Mouse (Mus musculus): Measurements from ENCODE around the gene Tspan12.
"Not testable (repeated sequence)": the region's sequence is repeated elsewhere in the genome, so short reads cannot be mapped to it uniquely, and the experiment has no call there.

The Tspan12 gene

DNA sequence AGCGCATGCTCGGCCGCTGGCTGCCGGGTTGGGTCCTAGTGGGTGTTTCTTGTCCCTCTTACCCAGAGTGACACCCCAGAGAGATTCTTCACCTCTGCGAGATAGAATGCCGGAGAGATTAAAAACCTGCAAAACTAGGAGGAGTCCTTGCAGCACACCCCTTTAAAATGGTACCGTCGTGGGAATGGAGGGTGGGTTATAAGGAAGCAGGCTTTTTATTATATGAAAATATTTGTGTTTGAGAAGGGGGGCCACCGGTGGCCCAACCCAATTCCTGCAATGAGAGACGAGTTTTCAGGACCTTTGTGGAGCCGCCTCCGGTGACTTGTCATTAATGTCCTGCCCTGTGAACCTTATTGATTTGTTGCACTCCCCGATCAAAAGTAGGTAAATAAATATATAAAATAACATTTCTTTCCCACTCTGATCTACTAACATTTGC lies at the start of gene Tspan12:
Gene Tspan12 (minus strand): TSS at position 172 of the 442 bp plus-strand sequence.
- no peak for DNase-seq (ENCODE audit: low read depth, low spot score)

DNA sequence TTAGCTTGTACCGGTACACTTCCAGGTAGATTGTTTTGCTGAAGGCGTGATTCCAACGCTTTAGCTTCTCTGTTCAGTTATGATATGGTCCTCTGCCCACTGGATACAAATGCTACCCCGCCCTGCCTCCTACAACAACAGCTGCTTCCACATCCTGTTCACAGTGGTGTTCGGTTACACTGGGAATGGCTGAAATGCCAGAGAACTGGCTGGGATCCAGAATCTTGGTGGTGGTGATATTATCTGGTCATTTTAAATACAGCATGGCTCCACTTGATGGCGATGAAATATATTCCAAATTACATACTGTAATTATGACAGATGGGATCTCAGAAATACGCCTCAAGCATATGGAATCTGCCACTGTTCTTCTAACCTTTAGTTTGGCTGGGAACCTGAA lies 42.1 kb upstream of the Tspan12 start:
- no peak for DNase-seq (ENCODE audit: low read depth, low spot score)

DNA sequence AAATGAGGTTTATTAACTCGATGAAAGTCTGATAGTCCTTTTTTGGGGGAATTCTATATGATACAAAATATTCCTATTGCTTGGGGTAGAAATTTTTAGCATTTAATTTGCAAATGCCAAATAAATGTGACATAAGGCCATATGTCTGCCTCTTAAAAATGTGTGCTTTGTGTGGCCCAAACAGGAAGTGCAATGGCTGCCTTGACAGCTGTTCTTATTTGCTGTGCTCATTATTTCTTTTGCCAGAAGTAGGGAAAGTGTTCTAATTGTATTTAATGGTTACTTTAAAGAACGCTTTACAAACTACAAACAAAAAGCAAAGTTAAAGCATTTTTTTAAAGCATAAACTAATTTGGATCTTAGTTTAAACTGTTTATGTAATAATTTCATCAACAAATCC lies 36.8 kb upstream of the Tspan12 start:
- no peak for DNase-seq (ENCODE audit: low read depth, low spot score)

DNA sequence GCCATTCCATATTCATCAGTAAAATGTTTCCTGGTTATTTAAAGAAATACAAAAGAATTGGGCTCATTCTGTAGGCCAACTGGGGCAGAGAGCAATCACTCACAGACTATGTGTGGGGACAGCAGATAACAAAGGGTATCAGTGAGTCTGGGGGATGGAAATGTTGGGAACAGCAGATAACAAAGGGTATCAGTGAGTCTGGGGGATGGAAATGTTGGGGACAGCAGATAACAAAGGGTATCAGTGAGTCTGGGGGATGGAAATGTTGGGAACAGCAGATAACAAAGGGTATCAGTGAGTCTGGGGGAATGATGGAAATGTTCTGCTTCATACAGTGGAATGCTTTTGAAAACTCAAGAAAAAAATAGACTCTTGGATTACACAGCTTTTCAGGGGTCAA lies 35.7 kb upstream of the Tspan12 start:
- DNase-seq (ENCODE audit: low read depth, low spot score), result not testable (repeated sequence)

DNA sequence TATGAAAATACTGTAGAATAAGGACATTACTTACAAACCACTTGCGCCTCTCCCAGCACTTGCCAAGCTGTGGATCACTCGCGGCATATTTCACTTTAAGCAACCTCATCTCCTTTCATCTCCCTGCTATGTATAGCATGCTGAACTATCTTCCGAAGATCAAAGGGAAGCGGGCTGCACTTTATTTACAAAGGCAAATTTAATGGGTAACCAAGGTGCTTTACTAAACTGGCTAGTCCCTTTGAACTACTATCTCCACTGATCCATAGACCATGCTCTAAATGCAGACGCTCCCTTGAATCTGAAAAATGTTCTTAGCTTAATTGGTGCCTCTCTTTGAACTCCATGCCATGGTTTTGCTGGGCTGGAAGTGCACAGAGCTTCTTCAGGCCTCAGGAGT lies 27.2 kb upstream of the Tspan12 start:
- no peak for DNase-seq (ENCODE audit: low read depth, low spot score)

DNA sequence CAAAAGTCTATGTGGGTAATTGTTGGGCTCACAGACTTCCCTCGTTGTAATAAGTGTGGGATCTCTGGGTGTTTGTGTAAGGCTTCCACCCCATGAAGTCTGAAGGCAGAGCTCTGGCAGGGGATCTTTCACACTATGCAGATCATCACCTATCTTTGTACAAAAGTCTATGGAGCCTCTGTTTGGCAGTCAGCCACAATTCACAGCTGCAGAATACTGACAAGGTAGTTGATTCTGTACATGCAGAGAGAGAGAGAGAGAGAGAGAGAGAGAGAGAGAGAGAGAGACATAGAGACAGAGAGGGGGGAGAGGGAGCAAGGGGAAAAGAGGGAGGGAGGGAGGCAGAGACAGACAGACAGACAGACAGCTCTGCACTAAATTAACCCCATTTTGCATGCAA lies 15.0 kb upstream of the Tspan12 start:
- DNase-seq (ENCODE audit: low read depth, low spot score), result no peak

DNA sequence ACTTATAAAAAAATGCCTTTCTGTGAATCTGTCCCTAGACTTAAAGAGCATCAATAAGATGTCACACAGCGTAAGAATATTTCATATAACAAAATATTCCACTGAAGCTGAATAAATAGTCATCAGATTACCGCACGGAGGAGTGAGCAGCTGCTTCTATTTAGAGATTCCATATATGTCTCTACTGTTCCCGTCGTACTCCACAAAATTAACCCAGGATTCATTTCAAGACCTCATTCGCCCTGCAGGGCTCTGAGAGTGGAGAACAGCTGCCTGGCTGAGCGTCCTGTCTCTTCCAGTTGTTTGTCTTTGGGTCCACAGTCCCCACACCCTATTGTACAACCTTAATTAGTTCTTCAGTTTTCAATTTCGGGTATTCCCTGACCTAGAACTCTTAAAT lies 11.9 kb upstream of the Tspan12 start:
- DNase-seq (ENCODE audit: low read depth, low spot score), result no peak

DNA sequence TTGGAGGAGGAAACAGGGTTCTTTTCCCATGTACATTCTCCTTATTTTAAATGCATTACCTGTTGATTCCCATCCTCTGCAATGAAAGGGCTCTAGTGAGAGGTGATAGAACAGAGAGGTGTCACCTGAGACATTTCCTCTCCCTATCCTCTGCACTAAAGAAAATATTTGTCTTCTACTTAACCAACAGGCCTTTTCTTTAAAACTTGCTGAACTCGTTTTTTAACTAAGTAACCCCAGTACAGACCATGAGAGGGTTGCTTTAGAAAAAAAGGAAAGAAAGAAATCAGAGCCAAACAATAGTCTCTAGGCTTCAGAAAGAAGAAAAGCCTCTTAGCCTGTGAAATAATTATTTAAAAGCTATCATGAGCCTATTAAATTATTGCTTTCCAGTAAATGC lies 11.2 kb upstream of the Tspan12 start:
- DNase-seq (ENCODE audit: low read depth, low spot score), result no peak

DNA sequence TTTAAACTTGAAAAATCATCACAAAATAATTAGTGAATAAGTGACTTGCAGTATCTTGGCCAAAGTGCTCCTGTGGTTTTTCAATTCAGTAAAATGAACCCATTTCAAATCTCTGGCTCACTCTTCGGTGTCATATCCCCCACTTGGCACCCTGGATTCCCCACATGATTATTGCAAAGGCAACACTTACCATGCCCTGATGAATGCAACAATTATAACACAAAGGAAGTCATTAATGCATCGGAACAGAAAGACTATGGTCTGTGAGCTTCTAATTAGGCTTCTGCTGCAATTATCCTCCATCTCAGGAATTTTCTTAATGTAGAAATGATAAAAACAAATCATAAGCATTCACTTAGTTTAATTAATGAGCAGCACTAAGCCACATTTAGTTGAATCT lies 9.0 kb upstream of the Tspan12 start:
- no peak for DNase-seq (ENCODE audit: low read depth, low spot score)

DNA sequence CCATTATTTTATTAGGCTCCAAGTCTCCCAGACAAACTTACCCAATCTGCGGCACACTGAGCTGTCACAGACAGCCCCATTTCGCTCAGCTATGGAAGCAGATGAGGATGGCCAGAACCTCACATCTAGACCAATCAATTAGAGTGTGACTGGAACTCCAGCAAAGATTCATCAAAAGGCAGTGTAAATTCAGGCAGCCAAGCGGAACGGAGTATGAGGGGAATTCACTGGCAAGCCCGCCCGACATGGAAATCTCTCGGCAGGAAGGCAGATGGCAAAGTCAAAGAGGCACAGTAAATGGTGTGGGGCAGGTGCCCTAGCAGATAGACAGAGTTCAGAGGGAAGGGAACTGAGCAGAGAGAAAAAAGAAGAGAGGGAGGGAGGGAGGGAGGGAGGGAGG lies 5.5 kb upstream of the Tspan12 start:
- no peak for DNase-seq (ENCODE audit: low read depth, low spot score)

DNA sequence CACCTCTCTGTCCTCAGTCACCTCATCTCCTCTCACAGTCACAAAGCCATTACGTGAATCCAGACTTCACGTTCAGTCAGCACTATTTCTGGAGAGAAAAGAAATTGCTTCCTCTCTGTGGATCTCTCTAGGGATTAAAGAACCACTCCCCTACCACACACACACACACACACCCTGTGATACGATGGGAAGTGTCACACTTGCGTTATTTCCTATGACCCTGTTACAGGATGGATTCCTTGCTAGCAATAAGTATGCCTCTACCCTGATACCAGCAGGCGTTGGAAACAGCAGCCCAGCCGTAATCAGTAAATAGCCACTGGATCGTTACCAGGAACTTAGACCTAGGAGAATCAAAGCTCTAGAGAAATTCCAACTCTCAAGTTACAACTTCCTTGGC lies 3.6 kb upstream of the Tspan12 start:
- DNase-seq (ENCODE audit: low read depth, low spot score), result no peak

DNA sequence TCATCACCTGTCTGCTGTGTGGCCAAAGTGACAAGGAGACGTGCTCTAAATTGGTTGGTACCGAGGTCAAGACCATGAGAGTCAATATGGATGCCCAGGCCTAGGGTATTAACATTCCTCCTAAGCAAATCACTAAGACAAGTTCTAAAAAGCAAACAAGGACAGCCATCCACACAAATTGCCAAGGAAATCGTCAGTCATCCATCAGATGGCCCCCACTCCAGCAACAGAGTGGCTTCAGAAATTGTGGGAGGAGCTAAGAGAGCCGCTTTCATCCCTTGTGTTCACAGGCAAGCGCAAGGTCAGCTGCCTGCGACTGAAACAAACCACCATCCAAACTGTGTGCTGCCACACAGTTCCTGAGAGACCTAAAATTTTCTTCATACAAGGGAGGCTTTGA lies 1.0 kb upstream of the Tspan12 start:
- no peak for DNase-seq (ENCODE audit: low read depth, low spot score)

DNA sequence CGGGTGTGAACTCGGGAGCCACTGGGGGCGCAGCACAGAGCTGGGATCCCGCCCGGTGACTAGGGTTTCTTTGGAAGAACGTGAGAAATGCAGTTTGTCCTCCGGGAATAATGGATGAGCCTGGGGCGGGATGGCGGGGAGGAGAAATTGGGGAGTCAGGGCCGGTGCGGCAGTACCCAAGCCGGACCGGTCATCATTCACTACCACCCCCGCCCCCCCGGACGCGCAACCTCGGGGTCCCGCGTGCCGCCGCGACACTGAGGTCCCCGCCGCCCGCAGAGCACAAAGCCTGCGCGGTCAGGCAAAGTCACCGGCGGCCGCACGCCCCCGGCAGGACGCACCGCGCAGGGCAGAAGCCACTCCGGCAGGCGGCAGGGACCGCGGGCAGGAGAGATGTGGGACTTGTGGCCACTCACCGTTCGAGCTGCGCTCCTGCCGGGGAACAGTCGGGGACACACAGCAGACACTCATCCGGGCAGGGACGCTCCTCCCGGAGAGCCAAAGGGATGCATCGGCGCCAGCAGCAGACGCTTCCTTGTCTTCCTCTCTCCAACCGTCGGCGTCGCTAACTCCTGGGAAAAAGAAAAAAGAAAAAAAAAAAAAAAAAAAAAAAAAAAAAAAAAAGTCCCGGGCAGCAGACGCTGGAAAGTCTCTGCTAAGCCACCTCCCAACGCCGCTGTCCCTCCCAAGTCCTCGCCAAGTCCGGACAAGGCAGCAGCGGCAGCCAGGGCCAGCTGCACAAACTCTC lies 545 bp downstream of the Tspan12 start:
- DNase-seq (ENCODE audit: low read depth, low spot score), result no peak

DNA sequence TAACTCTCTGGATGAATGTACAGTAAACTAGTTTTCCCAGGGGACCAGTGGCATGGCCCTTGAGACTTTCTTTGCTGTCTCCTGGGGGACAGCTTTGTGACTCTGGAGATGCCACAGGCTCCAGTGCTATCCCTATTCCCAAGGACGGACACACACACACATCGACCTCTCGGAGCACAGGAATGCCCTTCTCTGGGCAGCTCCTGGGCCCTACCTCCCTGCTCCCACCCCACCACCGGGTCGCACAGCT lies 1.0 kb downstream of the Tspan12 start:
- no peak for DNase-seq (ENCODE audit: low read depth, low spot score)

DNA sequence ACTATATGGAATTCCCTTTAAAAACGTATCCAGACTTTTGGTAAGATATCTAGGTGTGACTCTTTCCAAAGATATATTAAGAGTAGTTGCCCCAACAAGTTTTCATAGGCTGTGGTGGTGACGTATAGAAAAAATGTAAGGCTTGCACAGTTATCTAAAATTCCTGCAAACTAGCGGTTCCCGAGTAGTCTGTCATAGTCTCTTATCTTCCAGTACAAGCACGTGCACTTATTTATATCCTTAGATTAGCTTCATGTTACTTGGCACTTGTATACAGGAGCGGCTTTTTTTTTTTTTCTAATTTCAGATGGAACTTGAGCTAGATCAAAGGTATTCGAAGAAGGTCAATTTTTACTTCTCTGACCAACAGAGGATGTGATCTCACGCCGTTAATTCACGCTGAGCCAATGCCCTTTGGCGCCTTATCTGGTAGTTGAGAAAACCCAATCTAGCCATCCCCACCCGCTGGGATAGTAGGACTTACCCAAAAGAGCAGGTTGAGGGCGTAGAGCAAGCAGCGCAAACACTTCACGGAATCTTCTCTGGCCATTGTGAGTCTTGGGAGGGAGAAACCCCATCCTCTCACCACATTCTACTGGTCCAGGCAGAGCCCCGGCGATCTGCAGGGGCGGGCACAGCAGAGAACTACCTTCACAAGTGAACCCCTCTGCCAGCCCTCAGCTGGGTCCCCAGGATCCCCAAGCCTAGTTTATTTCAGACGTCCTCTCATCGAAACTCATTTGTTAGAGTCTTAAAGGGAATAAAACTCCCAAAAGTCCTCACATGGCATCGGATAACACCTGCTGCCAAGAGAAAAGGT lies 1.6 kb downstream of the Tspan12 start:
- DNase-seq (ENCODE audit: low read depth, low spot score), result no peak

DNA sequence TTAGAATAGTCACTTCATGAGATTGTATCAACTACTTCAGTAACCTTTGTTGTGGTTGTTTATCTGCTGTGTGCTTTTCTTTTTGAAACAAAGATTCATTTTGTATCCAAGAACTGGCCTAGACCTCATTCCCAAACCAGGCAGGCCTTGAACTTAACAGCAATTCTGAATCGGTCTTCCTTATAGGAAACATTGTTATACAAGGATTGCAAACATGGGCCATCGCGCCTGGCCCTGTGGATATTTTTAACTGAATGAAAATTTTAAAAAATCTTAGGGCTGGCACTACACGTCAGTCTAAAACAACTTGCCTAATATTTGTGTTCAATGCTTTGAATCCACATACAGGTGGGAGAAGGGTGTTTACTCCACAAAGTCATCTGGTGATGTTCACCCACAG lies 3.5 kb downstream of the Tspan12 start:
- no peak for DNase-seq (ENCODE audit: low read depth, low spot score)

DNA sequence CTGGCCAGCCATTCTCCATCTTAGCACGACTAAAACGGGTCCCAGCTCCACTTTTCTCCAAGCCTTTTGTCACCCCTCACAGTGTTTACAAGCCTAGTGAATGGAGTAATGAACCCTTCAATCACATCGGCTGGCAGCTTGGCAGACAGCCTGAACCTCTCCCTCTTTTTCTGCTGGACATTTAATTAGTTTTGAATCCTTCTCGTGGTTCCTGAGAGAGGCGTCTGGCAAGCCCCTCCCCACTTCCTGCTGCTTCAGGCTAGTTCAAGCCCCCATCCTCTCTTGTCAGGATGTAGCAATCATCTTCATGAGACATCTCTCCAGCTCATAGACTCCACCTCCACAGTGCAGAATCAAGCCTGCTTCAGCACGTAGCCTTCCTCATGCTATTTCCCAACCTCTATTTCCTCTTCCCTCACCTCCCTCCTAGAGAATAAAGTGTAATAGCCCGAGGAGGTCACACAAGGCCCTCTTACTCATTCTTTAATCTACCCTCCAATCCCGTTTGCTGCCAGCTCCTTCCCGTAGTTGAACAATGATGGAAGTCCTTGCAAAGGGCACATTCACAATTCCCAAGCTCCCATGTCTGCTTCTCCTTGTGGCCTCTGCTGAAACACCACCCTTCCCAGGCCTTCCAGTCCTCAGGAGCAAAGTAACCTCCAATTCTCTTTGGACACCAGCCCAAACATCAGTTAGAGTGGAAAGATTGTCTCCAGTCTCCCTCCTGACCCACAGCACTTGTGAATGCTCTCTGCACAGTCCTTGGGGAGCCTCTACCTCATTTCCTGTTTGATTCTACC lies 12.1 kb downstream of the Tspan12 start:
- no peak for DNase-seq (ENCODE audit: low read depth, low spot score)

DNA sequence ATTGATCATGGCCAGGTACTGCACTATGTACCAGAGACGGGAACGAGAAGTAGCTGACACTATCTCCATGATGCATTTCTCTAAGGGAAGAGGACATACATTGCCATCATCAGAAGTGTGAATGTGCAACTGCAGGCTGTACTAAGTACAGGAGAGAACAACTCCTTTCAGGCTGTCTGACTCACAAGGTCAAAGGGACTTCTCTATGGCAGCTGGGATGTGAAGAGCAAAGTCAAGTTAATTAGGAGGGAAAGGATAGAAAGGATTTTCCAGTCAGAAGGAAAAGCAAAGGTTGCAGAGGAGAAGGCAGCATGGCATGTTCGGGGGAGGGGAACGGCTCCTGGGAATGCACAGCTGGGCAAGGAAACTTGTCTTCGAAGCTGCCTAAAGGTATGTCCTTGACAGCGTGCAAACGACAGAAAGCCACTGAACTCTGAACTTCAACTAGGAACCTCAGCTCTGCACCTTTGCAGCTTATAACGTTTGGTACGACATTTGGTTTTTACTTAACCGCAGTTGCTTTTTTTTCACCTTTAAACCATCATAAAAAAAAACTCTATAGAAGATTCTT lies 13.0 kb downstream of the Tspan12 start:
- DNase-seq (ENCODE audit: low read depth, low spot score), result no peak

DNA sequence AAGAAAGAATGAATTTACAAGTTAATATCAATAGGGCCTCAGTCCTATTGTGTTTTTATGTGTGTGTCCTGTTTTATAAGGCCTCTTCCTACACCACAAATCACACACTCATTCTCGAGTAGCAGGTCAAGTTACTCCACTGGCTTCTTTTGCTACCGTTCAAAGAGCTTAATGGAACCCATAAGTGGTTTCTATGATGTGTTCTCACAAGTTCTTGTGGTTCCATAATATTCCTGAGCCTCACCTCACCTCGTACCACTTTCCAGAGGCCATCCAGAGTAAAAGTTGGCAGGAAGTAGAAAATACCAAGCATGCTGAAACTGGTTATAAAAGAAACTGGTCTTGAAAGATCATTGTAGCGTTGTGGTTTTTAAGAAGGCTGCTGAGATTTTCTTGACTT lies 18.8 kb downstream of the Tspan12 start:
- DNase-seq (ENCODE audit: low read depth, low spot score), result no peak

DNA sequence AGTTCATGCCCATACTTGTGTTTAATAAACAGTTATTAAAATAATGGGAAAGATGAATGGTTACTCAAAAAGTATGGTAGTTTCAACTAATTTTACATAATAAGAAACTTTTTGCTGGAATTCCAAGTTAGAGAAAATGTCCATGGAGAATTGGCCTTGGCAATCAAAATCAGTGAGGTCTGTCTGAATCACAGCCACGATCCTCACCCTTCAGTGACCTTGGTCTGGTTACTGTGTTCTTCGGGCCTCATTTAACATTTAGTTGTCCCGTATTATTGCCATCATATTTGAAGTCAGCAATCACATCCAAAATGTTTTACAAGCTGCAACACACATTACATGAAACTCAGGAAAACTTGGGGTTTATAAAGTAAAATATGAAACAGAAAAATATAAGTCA lies 20.4 kb downstream of the Tspan12 start:
- no peak for DNase-seq (ENCODE audit: low read depth, low spot score)

DNA sequence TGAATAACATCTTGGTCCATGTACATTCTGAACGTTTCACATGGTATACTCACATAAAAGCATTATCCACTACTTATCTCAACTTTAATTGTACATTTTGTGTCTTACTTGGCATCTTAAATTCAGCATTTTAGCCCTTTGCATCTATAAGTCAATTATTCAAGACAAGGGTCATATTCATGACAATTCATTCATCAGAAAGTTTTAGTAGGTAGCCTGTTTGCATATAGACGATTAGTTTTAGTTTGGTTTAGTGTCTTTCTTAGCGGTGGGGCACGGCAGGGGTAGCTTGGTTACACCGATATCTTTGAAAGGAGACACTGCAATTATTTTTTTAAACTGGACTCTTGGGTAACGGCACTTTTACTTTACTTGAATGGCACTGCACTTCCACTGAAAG lies 21.4 kb downstream of the Tspan12 start:
- DNase-seq (ENCODE audit: low read depth, low spot score), result no peak

DNA sequence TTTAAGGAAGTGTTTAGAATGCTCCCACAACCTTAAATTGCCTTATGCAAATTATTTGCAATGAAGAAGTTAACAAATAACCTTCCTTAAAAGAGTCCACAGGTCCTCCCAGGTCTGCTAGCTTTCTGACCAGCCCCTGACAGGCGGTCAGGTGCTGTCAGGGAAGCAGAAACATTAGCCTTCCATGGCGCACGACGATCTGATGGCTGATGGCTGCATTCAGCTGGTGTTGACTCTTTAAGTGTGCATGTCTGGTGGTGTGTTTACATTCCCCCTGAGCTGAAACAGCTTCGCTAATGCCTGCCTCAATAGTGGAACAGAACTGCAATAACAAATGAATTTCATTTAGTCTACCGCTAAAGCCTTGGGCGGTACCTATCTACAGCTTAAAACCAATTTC lies 22.4 kb downstream of the Tspan12 start:
- no peak for DNase-seq (ENCODE audit: low read depth, low spot score)
